Mouse (Mus musculus): ENCODE results near the gene Ugt1a5. TPM values are rescaled to one million over a fixed set of nuclear protein-coding genes. Genes with fewer than 3 reads are reported as not detected.
A peak's percentile ranks its signal among the peaks of the same experiment; 100 is the strongest.

Ugt1a5 gene
- polyA plus RNA-seq, 1 experiment from 2014 or later: not detected

DNA sequence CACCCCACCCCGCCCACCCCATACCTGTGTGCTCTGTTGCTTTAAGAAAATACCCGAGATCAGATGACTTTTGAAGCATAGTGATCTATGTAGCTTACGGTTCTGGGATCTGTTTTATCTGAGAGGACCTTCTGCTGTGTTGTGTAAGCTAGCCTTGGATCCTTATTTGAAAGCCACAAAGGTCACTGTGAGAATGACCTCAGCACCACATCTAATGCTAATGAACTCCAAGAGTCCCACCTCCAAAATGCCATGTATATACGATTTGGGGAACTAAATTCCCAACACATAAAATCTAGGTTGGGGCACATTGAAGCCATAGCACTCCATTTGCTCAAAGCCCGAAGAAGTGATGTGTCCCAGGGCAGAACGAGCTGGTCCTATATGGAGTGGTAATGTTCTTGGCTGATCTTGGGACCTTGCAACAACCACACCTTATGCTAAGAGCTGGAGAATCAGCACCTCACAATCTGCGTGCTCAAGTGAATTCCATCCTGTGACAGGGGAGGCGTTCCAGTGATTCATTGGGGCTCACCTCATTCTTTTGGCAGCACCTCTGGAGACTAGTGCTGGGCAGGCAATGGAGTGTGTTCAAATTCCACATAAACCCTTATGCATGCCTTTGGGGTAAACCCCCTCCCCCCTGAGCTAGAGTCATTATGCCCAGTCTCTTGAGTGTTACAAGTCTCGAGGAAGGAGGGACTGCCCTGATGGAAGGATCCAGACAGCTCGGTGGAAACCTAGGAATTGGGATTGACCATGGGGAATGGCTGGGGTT lies 91.3 kb downstream of the Ugt1a5 start:
- Histone ChIP-seq H3K9me3 (ENCODE audit: control insufficient read depth, low read length) (peaks cover 55% of the 10 kb centered on the region), H3K27ac (ENCODE audit: low read depth, low read length) (no peak overlapping the region), H3K4me1 (replicated peaks; ENCODE audit: control insufficient read depth, insufficient read depth, low read length) (peaks cover 29% of the 10 kb centered on the region), H3K36me3 (ENCODE audit: control insufficient read depth, insufficient read depth, low read length) (peaks cover 15% of the 10 kb centered on the region), H3K9ac (ENCODE audit: low read depth, low read length) (no peak overlapping the region), H3K4me2 (no peak overlapping the region), H3K27me3 (replicated peaks; ENCODE audit: control insufficient read depth, insufficient read depth, low read length) (no peaks in the 10 kb centered on the region), H3K4me3 (ENCODE audit: low read depth, low read length) (no peak overlapping the region)
- WGBS: 72% methylated on average over 10 of the region's 10 CpGs
- DNase-seq (ENCODE audit: low spot score): no peak
- no peak for ATAC-seq (replicated peaks; ENCODE audit: low FRiP score)

DNA sequence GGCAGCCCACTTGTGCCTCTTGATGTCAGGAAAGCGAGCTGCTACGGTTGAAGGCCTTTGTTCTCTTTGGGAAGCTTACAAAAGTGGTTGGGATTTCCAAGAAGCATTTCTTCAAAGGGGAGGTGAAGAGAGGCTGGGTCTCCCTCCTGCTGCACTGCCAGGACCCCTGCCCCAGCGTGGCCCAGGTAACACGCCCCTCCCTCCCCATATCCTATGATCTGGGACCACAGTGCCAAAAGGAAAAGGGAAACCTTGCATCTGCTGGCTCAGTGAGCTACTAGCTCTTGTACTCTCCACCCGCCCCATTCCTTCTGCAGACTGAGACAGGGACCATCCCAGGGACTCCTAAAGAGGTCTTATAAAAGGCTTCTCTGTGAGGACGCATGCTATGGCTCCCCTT lies 91.9 kb downstream of the Ugt1a5 start:
- peaks cover 21% of the 10 kb centered on the region for H3K36me3 ChIP-seq (ENCODE audit: control insufficient read depth, insufficient read depth, low read length)
- no peak overlapping the region for H3K27ac ChIP-seq (ENCODE audit: low read depth, low read length)
- 79% methylated on average over 6 of the region's 6 CpGs for WGBS
- H3K27me3 ChIP-seq (replicated peaks; ENCODE audit: control insufficient read depth, insufficient read depth, low read length): no peaks in the 10 kb centered on the region
- no peak overlapping the region for H3K9ac ChIP-seq (ENCODE audit: low read depth, low read length)
- H3K4me3 ChIP-seq (ENCODE audit: low read depth, low read length): no peak overlapping the region
- ATAC-seq (replicated peaks; ENCODE audit: low FRiP score) (no peak), DNase-seq (ENCODE audit: low spot score) (no peak)
- H3K4me2 ChIP-seq: no peak overlapping the region
- H3K9me3 ChIP-seq (ENCODE audit: control insufficient read depth, low read length): peaks cover 49% of the 10 kb centered on the region
- H3K4me1 ChIP-seq (replicated peaks; ENCODE audit: control insufficient read depth, insufficient read depth, low read length): peaks cover 35% of the 10 kb centered on the region

DNA sequence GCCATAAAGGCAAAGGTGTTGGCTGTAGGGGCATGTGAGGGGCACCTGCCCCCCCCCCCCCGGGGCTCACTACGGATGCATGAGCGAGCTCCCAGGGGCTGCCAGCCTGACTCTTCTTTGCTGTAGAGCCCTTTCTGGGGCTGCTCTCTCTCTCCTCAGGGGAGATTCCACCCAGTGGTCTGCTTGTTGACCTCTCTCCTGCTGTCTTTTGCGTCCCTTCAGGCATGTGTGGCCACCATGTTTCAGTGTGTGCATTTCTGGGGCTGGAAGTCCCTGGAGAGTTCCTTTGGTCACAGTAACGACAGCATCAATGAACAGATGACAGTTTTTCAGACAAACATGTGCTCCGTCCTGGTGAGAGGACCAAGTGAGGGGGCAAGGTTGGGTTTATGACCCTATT lies 92.5 kb downstream of the Ugt1a5 start:
- Histone ChIP-seq H3K27me3 (replicated peaks; ENCODE audit: control insufficient read depth, insufficient read depth, low read length) (no peaks in the 10 kb centered on the region), H3K9ac (ENCODE audit: low read depth, low read length) (no peak overlapping the region), H3K9me3 (ENCODE audit: control insufficient read depth, low read length) (peaks cover 44% of the 10 kb centered on the region), H3K4me1 (replicated peaks; ENCODE audit: control insufficient read depth, insufficient read depth, low read length) (peaks cover 35% of the 10 kb centered on the region), H3K27ac (ENCODE audit: low read depth, low read length) (no peak overlapping the region), H3K4me3 (ENCODE audit: low read depth, low read length) (no peak overlapping the region), H3K36me3 (ENCODE audit: control insufficient read depth, insufficient read depth, low read length) (peaks cover 28% of the 10 kb centered on the region), H3K4me2 (no peak overlapping the region)
- ATAC-seq (replicated peaks; ENCODE audit: low FRiP score): no peak
- WGBS: 69% methylated on average over 6 of the region's 6 CpGs
- no peak for DNase-seq (ENCODE audit: low spot score)

DNA sequence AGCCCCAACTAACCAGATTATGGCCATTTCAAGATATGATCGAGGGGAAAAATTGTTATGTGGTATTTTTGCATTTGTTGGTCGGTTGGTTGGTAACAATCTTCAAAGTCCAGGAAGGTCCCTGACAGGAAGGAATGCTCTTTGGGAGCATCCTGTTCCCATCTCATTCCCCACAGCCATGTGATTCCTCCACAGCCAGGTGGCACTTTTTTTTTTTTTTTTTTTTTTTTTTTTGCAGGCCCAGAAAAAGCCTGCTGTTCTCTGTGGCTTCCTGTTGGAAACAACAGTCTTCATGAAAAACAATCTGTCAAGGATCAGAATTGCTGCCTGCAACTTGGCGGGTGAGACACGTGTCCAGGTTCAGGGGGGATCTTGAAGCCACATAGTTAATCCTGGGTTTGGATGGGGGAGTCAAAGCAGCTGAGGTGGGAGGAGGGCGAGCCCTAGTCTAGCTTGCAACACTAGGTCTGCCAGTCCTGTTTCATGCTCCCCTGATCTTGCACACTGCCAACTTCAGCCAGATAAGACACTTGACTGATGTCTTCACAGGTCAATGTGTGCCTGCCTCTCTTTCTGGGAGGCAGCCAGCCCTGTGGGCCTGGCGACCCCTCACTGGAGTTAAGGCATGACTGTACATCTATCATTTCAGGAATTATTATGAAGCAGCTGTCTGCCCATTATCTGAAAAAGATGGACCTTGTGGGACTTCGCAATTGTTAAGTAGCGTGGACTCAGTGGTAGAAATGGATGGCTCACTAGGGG lies 93.2 kb downstream of the Ugt1a5 start:
- DNase-seq (ENCODE audit: low spot score) (peak; percentile 84), ATAC-seq (replicated peaks; ENCODE audit: low FRiP score) (peak; percentile 10)
- Histone ChIP-seq H3K27ac (ENCODE audit: low read depth, low read length) (no peak overlapping the region), H3K9ac (ENCODE audit: low read depth, low read length) (no peak overlapping the region), H3K36me3 (ENCODE audit: control insufficient read depth, insufficient read depth, low read length) (peaks cover 35% of the 10 kb centered on the region), H3K4me1 (replicated peaks; ENCODE audit: control insufficient read depth, insufficient read depth, low read length) (peaks cover 35% of the 10 kb centered on the region), H3K27me3 (replicated peaks; ENCODE audit: control insufficient read depth, insufficient read depth, low read length) (no peaks in the 10 kb centered on the region), H3K4me3 (ENCODE audit: low read depth, low read length) (no peak overlapping the region), H3K4me2 (no peak overlapping the region), H3K9me3 (ENCODE audit: control insufficient read depth, low read length) (peaks cover 41% of the 10 kb centered on the region)
- WGBS: 58% methylated on average over 8 of the region's 8 CpGs

DNA sequence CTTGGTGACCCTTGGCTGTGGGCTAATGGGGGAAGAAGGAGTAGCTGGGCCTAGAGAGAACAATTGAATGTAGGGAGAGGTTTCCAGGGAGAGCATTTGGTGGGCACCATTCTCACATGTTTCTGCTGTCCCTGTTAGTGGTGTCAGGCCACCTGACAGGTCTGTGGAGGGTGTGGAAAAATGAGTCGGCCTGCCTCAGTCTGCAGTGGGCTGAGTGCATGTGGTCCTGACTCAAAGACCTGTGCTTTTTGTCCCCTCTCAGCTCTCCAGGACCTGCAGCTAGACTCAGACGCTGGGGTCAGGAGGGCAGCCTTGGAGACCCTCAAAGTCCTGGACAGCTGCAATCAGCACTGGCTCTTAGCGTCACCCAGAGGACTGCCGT lies 93.8 kb downstream of the Ugt1a5 start:
- H3K27ac ChIP-seq (ENCODE audit: low read depth, low read length): no peak overlapping the region; the same call in 1 of the 2 replicates
- peaks cover 35% of the 10 kb centered on the region for H3K4me1 ChIP-seq (replicated peaks; ENCODE audit: control insufficient read depth, insufficient read depth, low read length)
- ATAC-seq (replicated peaks; ENCODE audit: low FRiP score) (peak; percentile 9), DNase-seq (ENCODE audit: low spot score) (no peak)
- H3K4me3 ChIP-seq (ENCODE audit: low read depth, low read length): no peak overlapping the region
- 69% methylated on average over 4 of the region's 4 CpGs for WGBS
- H3K36me3 ChIP-seq (ENCODE audit: control insufficient read depth, insufficient read depth, low read length): peaks cover 41% of the 10 kb centered on the region
- H3K27me3 ChIP-seq (replicated peaks; ENCODE audit: control insufficient read depth, insufficient read depth, low read length): no peaks in the 10 kb centered on the region
- H3K9me3 ChIP-seq (ENCODE audit: control insufficient read depth, low read length): peaks cover 39% of the 10 kb centered on the region
- H3K4me2 ChIP-seq: no peak overlapping the region
- H3K9ac ChIP-seq (ENCODE audit: low read depth, low read length): no peak overlapping the region

DNA sequence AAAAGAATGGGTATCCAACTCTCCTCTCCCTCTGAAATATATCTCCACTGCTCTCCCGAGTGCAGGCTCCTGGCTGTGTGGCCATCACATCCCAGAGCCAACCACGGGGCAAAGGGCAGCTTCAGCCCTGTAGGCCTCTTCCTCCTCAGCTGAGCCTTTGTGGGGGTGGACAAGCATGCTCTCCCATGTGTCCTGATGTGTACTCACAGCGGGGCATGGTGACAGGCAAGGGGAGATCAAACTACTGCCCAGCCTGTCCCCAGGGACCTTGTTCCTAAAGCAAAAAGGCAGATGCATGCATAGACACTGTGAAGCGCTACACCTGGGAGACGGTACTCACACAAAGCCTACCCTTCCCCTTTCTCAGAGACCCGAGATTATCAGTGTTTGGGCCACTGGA lies 94.3 kb downstream of the Ugt1a5 start:
- 73% methylated on average over 6 of the region's 6 CpGs for WGBS
- H3K4me2 ChIP-seq: no peak overlapping the region
- peaks cover 34% of the 10 kb centered on the region for H3K9me3 ChIP-seq (ENCODE audit: control insufficient read depth, low read length)
- H3K4me1 ChIP-seq (replicated peaks; ENCODE audit: control insufficient read depth, insufficient read depth, low read length): peaks cover 35% of the 10 kb centered on the region
- DNase-seq (ENCODE audit: low spot score) (no peak), ATAC-seq (replicated peaks; ENCODE audit: low FRiP score) (peak; percentile 27)
- H3K36me3 ChIP-seq (ENCODE audit: control insufficient read depth, insufficient read depth, low read length): peaks cover 45% of the 10 kb centered on the region
- H3K9ac ChIP-seq (ENCODE audit: low read depth, low read length): no peak overlapping the region
- H3K4me3 ChIP-seq (ENCODE audit: low read depth, low read length): no peak overlapping the region
- no peak overlapping the region; the same call in 1 of the 2 replicates for H3K27ac ChIP-seq (ENCODE audit: low read depth, low read length)
- H3K27me3 ChIP-seq (replicated peaks; ENCODE audit: control insufficient read depth, insufficient read depth, low read length): no peaks in the 10 kb centered on the region

DNA sequence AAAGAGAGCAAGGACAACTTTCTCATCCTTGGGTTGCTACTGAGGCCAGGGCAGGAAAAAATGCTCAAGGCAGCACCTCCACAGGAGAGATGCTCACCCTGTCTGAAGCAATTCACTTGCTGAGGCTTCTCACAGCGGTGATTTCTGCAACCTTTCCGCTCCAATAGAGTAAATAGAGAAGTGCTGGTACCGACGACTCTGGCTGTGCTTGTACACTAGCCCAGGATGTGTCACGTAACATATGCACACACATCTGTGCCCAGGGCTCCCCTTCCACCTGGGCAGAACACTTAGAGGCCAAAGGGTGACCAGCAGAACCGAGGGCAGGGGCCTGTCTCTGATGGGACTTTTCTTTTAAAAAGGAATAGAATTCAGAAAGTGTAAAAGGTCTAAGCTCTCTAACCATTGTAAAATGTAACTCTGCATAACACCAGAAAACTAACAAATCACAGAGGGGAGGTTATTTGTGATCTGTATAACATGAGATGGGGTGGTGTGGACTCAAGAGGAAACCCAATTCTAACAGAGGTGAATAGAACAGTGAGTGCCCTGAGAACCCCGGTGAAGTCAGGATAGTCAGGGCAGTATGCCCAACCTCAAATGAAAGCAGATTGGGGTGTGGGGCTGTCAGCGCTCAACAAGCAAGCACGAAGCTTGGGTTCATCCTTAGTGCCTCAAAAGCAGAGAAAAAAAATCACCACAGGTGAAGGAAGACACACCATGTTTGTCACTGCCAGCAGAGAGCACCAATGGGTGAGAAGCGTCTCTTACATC lies 95.0 kb downstream of the Ugt1a5 start:
- 78% methylated on average over 10 of the region's 10 CpGs for whole genome bisulfite sequencing
- H3K4me2 ChIP-seq: no peak overlapping the region
- no peaks in the 10 kb centered on the region for H3K27me3 ChIP-seq (replicated peaks; ENCODE audit: control insufficient read depth, insufficient read depth, low read length)
- ATAC-seq (replicated peaks; ENCODE audit: low FRiP score) (0 out of 2 replicates have a peak, but pooled peaks have one; percentile 0), DNase-seq (ENCODE audit: low spot score) (no peak)
- H3K36me3 ChIP-seq (ENCODE audit: control insufficient read depth, insufficient read depth, low read length): peaks cover 52% of the 10 kb centered on the region
- no peak overlapping the region for H3K9ac ChIP-seq (ENCODE audit: low read depth, low read length)
- no peak overlapping the region for H3K4me3 ChIP-seq (ENCODE audit: low read depth, low read length)
- no peak overlapping the region for H3K27ac ChIP-seq (ENCODE audit: low read depth, low read length)
- peaks cover 33% of the 10 kb centered on the region for H3K9me3 ChIP-seq (ENCODE audit: control insufficient read depth, low read length)
- H3K4me1 ChIP-seq (replicated peaks; ENCODE audit: control insufficient read depth, insufficient read depth, low read length): peaks cover 35% of the 10 kb centered on the region

DNA sequence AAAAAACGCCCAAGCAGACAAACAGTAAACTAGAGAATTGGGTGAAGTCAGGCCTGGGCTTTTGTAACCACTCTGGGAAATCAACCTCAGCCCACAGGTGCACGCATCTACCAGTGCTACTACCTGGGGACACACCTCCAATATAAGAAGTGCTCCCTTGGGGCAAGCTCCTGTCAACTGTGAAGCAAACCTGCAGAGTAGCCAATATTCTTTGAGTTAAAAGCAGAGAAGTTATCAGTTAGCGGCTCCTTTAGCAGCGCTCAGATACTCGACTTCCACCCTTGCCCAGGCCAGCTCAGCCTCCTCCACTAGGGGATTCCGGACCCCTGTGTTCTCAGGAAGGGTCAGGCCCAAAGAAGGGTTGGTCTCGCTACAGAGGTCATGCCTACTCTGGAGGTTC lies 95.9 kb downstream of the Ugt1a5 start:
- Histone ChIP-seq H3K4me3 (ENCODE audit: low read depth, low read length) (no peak overlapping the region), H3K27ac (ENCODE audit: low read depth, low read length) (no peak overlapping the region), H3K27me3 (replicated peaks; ENCODE audit: control insufficient read depth, insufficient read depth, low read length) (no peaks in the 10 kb centered on the region), H3K4me2 (no peak overlapping the region), H3K4me1 (replicated peaks; ENCODE audit: control insufficient read depth, insufficient read depth, low read length) (peaks cover 35% of the 10 kb centered on the region), H3K9ac (ENCODE audit: low read depth, low read length) (no peak overlapping the region), H3K9me3 (ENCODE audit: control insufficient read depth, low read length) (peaks cover 27% of the 10 kb centered on the region), H3K36me3 (ENCODE audit: control insufficient read depth, insufficient read depth, low read length) (peaks cover 61% of the 10 kb centered on the region)
- DNase-seq (ENCODE audit: low spot score) (no peak), ATAC-seq (replicated peaks; ENCODE audit: low FRiP score) (peak; percentile 8)
- WGBS: 84% methylated on average over 7 of the region's 7 CpGs
